Mouse (Mus musculus) WW6 (cell line): ENCODE measurements around the gene Pabpc6.

Experiments used
- DNase-seq: peaks from one replicate; pipeline ENCODE4 v3.0.0-alpha.2; 2013; ENCODE audit warnings: low read depth, low spot score

The Pabpc6 gene

DNA sequence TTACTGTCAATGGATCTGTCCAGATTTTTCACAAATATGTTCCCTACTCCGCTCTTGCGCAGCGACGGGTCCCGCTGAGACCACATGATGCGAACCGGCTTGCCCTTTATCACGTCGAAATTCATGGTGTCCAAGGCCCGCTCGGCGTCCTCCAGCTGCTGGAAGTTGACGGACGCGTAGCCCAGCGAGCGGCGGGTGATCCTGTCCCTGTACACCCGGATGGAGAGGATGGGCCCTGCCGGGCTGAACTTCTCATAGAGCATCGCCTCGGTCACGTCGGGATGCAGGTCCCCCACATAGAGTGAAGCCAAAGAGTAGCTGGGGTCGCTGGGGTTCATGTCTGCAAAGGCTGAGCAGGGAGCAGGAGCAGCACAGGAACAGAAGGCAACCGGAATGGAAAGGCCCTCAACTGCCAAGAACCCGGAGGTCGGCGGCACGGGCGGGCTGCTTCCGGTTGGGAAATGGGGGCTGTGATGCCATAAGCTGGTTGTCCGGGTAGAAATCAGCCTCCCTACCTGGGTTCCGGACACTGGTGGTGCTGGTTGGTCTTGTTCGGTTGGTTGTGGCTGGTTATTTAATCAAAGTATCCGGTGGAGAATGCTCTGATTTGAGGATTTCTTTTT, at the start of gene Pabpc6:
Gene Pabpc6 (minus strand): TSS at position 435 of the 623 bp plus-strand sequence.
- peak; percentile 29 for DNase-seq

DNA sequence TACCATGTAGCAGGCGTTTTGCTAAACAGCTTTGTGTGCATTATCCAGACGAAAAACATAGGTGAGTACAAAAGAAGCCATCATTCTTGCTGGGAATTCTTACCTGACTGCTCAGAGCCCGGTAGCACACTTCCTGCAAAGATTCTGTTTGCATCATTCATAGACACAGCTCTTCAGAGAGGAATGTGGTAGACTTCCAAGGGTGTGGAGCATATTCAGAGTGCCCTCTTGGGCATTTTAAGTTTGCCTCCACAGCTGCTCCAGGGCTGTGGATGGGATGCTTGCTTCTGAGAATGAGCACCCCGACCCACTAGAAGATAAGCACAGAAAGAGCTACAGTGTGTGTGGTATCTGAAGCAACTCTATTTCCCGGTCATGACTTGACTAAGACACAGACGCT, 41.4 kb upstream of the Pabpc6 start:
- DNase-seq, result no peak

- DNase-seq, result no peak
Observed at GRCm38 (mm10) chr17:9708888-9709287, 39.4 kb upstream of the Pabpc6 start.

- DNase-seq, result no peak
Observed at GRCm38 (mm10) chr17:9707356-9707755, 37.8 kb upstream of the Pabpc6 start.

GRCm38 (mm10) chr17:9697763-9698162, 28.2 kb upstream of the Pabpc6 start:
- no peak for DNase-seq

GRCm38 (mm10) chr17:9691251-9691650, 21.7 kb upstream of the Pabpc6 start:
- DNase-seq, result no peak

DNA sequence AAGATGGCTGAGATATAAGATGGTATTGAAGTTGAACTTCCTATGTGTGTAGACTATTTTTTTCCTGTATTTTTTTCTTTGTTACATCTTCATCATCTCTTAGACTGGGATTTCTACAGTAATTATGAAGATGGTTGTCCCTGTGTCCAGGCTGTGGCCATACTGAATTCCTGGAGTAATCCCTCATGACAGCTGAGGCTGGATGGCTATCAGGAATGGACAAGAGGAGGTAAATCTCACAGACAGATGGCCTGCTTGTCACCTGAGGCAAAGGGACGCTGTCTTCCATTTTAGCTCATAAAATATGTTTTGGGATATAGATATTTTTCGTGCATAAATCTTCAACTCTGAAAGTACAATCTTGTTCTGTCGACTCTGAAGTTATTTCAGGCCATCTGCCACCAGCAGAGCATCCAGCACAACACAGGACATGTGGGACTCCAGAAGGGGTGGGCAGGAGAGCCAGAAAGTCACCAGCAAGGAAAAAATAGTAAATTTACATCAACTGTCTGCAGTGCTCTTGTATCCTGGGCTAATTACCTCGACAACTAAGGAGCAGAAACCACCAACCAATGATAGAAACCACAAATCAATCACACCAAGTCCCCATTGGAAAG, 14.1 kb upstream of the Pabpc6 start:
- DNase-seq, result no peak

DNA sequence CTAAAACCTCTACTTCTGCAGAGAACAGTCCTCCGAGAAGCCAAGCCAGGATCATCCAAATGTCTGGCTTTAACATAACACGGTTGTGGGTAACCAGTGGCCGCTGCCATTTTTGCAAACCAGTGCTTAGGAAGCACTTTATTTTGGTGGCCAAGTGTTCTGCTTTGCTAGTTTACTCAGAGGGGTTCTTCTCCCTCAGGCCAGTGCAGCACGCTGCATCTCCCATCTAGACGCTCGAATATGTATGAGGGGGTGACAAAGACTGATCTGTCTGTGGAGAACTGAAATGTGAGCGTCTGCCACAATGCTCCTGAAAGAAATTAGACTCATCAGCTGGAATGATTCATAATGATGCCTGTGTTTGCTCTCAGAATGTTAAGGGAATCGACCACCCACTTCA, 11.2 kb upstream of the Pabpc6 start:
- DNase-seq, result no peak

DNA sequence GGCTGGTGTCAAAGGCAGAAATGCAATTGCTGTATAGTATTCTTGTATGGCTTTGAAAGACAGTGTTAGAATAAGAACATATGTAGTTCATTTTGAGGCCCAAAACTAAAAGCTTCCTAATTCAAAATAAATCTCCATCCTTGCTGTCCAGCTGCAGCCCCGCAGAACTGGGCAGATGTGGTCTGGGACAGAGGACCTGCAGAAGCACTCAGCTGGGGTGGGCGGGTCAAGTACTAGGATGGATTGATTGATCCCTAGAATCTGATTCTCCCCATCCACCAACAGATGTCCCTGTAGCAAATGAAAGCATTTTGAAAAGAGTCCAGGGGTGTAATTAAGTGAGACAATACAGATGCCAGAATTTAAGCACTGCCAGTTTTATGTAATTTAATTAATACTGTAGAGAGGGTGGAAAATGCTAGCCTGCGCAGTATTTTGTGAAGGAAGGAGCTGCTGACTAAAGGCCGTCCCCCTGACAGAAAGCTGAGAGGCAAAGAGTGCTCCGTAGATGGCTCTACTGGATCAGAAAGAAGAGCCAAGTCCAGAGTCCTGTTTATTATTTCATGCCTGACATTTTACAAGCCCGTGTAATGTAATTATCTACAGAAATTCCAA, 5.8 kb upstream of the Pabpc6 start:
- DNase-seq, result no peak

DNA sequence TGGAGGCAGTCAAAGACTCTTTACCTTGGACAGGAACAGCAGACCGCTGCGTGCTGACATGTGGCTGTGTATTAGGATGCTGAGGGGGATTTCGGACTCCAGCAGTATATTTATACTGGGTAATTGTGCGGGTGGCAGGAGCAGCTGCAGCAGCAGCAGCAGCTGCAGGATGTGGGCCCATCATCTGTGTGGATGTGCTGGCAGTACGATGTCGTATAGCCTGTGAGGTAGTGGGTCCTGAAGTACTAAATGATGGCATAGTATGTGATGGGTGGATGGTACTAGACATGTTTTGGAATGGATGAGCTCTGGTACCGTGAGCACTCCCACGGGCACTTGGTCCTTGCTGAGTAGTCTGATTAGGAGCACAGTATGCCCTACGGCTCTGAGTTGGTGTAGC, 1.6 kb downstream of the Pabpc6 start:
- DNase-seq, result no peak

DNA sequence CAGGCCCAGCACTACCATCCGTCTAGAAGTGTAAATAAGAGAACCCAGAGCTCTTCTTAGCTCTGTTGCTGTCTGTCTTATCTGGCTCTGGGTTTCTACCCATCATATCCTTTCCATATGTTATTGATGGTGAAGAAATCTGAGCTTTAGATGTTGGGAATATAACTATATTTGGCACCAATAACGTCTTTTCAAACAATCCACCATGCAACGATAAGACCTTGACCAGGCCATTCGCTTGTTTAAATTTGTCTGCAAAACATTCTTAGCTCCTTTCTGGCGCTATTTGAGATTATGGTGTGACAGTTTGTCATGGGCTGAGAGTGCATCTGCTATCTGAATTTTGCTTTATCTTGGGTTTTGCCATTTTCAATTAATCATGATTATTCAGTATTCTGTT, 10.9 kb downstream of the Pabpc6 start:
- no peak for DNase-seq

- no peak for DNase-seq
Observed at GRCm38 (mm10) chr17:9654155-9654554, 15.4 kb downstream of the Pabpc6 start.

DNA sequence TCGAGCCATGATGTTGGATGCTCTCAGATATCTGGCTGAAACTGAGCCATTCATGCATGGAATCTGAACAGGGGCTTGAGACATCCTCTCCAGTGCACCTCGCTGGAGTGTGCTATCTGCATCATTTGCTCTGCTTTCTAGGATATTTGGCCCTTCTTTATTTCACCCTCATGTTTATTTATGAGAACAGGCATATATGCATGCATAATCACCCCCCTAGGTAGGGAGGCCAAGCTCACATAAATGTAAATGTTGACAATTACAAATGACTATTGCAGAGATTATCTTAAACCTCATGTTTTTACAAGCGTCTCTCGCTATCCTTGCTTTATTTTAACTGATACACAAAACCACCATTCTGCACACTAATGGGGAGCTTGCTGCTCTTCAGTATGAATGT, 21.9 kb downstream of the Pabpc6 start:
- DNase-seq, result no peak

DNA sequence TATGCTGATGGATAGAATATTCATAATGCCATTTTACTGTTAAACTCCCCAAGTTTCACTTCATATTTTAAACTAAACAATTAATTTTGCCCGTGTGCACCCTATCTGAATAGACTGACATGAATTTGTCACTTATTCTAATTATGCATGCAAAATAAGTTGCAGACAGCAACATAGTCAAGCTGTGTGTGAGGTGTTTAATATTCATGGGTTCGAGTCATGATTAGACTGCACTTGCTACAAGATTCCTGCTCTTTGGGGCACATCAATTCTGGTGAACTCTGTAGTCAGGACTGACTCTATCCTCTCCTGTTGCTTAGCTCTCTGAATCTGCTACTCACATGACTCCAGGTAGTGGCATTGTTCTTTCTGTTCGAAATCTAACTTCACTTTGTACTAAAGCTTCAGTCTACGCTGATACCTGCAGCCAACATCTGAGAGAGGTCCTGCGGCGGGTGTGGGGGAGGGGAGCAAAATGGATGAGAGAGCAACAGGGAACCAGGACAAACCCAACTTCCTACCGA, 25.8 kb downstream of the Pabpc6 start:
- no peak for DNase-seq

DNA sequence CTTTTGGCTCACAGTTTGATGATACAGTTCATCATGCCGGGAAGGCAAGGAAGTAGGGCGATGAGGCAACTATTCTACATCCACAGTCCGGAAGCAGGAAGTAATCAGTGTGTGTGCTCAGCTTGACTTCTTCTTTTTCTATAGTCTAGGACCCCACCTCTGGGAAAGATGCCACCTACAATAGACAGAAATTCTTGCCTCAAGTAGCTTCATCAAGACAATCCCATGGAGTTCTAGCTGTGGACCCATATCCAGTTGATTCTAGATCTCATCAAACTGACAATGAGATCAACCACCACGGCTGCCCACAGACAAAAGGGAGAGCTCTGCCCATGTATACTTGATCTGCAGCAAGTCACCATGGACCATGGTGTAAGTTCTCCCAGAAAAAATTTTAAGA, 32.5 kb downstream of the Pabpc6 start:
- no peak for DNase-seq

- no peak for DNase-seq
Observed at GRCm38 (mm10) chr17:9632579-9633252, 36.8 kb downstream of the Pabpc6 start.

DNA sequence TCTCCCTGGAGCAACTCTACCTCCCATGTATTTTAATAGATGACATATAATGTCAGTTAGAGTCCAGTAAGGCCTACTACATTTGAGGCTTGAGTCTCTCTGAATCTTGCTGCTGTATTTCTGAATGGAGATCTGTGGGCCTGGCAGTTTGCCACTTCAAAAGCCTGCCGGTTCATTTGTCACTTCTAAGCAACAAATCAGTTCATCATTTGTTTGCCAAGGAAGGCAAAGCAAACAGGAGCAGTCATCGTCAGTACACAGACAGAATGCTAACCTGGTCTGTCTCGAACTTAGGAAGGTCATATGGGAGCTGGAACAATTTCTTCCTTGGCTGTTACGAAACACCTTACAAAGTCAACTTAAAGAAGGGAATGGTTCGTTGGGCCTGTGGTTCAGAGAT, 37.4 kb downstream of the Pabpc6 start:
- no peak for DNase-seq

DNA sequence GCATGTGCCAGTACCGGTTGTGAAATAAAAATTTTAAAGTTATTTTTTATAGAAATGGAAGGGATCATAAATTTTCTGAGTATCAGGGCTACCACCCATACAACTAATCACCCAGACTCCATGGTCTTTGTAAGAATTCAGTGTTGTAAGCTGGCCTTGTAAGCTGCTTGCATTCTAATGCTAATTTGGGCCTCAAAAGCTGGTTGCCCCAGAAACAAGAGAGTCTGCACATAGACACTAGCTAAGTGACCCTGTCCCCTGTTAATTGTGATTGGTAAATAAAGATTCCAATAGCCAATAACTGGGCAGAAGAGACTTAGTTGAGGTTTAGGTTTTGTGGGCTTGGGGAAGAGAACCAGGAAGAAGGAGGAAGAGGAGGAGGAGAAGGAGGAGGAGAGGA, 38.4 kb downstream of the Pabpc6 start:
- DNase-seq, result no peak

DNA sequence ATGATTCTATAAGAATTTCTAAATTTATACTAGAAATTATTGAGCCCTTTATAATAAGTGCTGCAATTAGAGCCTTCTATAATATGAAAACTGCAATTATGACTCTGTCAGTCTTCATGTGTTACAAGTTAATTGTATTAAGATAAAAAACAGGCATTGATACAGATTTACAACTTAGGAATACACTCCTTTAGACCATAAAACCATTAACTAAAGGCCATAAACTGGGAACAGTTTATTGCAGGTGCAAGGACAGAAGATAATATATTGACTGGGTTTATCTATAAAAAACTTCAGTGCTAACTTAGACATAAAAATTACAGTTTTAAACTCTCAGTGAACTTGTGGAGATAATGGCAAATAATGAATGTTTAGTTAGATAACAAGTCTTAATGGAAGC, 42.5 kb downstream of the Pabpc6 start:
- no peak for DNase-seq
